Mouse (Mus musculus) bone marrow, adult 2 months (tissue): Measurements from ENCODE around the gene Il2ra. TPM values are rescaled to one million over a fixed set of nuclear protein-coding genes. Genes with fewer than 3 reads are reported as not detected.
A peak's percentile ranks its signal among the peaks of the same experiment; 100 is the strongest.

Experiments used
- H3K27ac ChIP-seq: fragments of 200-500 bp; 2 replicates; pipeline ENCODE4 v1.5.1; 2012; ENCODE audit warnings: low read depth, mild to moderate bottlenecking, control low read depth, inconsistent platforms, low read length; ENCODE audit not compliant: control insufficient read depth, poor library complexity, insufficient read depth
- H3K4me1 ChIP-seq: fragments of 200-500 bp; 2 replicates; pipeline ENCODE4 v1.6.1; 2011; ENCODE audit warnings: low read length; ENCODE audit not compliant: control insufficient read depth, insufficient read depth
- H3K4me3 ChIP-seq: fragments of 200-500 bp; replicated peaks from 2 replicates; pipeline ENCODE3; 2011; ENCODE audit warnings: mild to moderate bottlenecking, low read depth, low read length, control low read depth; ENCODE audit not compliant: control insufficient read depth
- CTCF ChIP-seq: fragments of 200-500 bp; IDR thresholded peaks from 2 replicates; pipeline ENCODE4 v1.5.1; 2011; ENCODE audit warnings: low read length, control low read depth; ENCODE audit not compliant: control insufficient read depth, insufficient read depth
- POLR2A ChIP-seq: fragments of 200-500 bp; IDR thresholded peaks from 2 replicates; pipeline ENCODE4 v1.6.1; 2011; ENCODE audit warnings: low read depth, mild to moderate bottlenecking, control low read depth, low read length, borderline replicate concordance; ENCODE audit not compliant: control insufficient read depth
- WGBS: fragments of 180-500 bp; shearing (Covaris S2); methylation state at CpG from one replicate; pipeline ENCODE4 v1.1.7; 2018; 5-methylcytosine and 5-hydroxymethylcytosine counted together
- polyA plus RNA-seq: library from polyadenylated mRNA; stranded (reverse); fragments of >200 nt; gene quantifications from 2 replicates; pipeline ENCODE4 v1.2.4, GENCODE M21; 2011; ENCODE audit warnings: low replicate concordance; ENCODE audit not compliant: missing spikeins, insufficient read depth, insufficient read length

Il2ra gene
- polyA plus RNA-seq, 1 experiment: 3.9 TPM

GRCm38 (mm10) chr2:11657581-11657980, 15.0 kb downstream of the Il2ra start:
- Histone ChIP-seq H3K4me3 (no peak overlapping the region), H3K4me1 (peaks cover 5% of the 10 kb centered on the region)
- WGBS: 24% methylated on average over 2 of the region's 2 CpGs

GRCm38 (mm10) chr2:11659263-11659662, 16.7 kb downstream of the Il2ra start:
- TF ChIP-seq CTCF (no peak), POLR2A (no peak)
- H3K27ac ChIP-seq: no peak overlapping the region
- 16% methylated on average over 2 of the region's 2 CpGs for WGBS
- H3K4me3 ChIP-seq: no peak overlapping the region
- H3K4me1 ChIP-seq: peaks cover 7% of the 10 kb centered on the region

More at GRCm38 (mm10) chr2:11657581-11657980, 15.0 kb downstream of the Il2ra start:
- TF ChIP-seq CTCF (no peak), POLR2A (no peak)
- no peak overlapping the region for H3K27ac ChIP-seq

GRCm38 (mm10) chr2:11662143-11662906, 19.7 kb downstream of the Il2ra start:
- Histone ChIP-seq H3K4me1 (peaks cover 7% of the 10 kb centered on the region), H3K27ac (peak overlapping the region; percentile 64; the same call in 1 of the 2 replicates), H3K4me3 (no peak overlapping the region)
- no peak for TF ChIP-seq POLR2A
- 45% methylated on average over 6 of the region's 6 CpGs for WGBS

- peak overlapping the region; percentile 25; the same call in 1 of the 2 replicates for H3K27ac ChIP-seq
- WGBS: 92% methylated on average over 1 of the region's 1 CpGs
- TF ChIP-seq POLR2A (no peak), CTCF (no peak)
- H3K4me3 ChIP-seq: no peak overlapping the region
- H3K4me1 ChIP-seq: peaks cover 7% of the 10 kb centered on the region; the same call in 1 of the 2 replicates
Measured at GRCm38 (mm10) chr2:11662907-11663230, 20.3 kb downstream of the Il2ra start.

GRCm38 (mm10) chr2:11663961-11664360, 21.4 kb downstream of the Il2ra start:
- WGBS: 3% methylated on average over 10 of the region's 10 CpGs
- TF ChIP-seq POLR2A (no peak), CTCF (peak; percentile 93)
- Histone ChIP-seq H3K4me1 (peaks cover 3% of the 10 kb centered on the region; the same call in 1 of the 2 replicates), H3K27ac (peak overlapping the region; percentile 85), H3K4me3 (peak overlapping the region; percentile 16)

- no peak overlapping the region for H3K4me3 ChIP-seq
- no peak overlapping the region for H3K27ac ChIP-seq
- 48% methylated on average over 6 of the region's 6 CpGs for WGBS
- TF ChIP-seq POLR2A (no peak), CTCF (peak; percentile 5; the same call in 1 of the 2 replicates)
- H3K4me1 ChIP-seq: peaks cover 3% of the 10 kb centered on the region; the same call in 1 of the 2 replicates
Measured at GRCm38 (mm10) chr2:11664367-11664766, 21.8 kb downstream of the Il2ra start.

- Histone ChIP-seq H3K4me3 (no peak overlapping the region), H3K4me1 (peaks cover 2% of the 10 kb centered on the region; the same call in 1 of the 2 replicates), H3K27ac (no peak overlapping the region)
- WGBS: 79% methylated on average over 4 of the region's 4 CpGs
- TF ChIP-seq POLR2A (no peak), CTCF (no peak)
Measured at GRCm38 (mm10) chr2:11664806-11665205, 22.2 kb downstream of the Il2ra start.

- WGBS: 88% methylated on average over 3 of the region's 3 CpGs
- H3K4me1 ChIP-seq: peaks cover 2% of the 10 kb centered on the region; the same call in 1 of the 2 replicates
- no peak overlapping the region for H3K4me3 ChIP-seq
- H3K27ac ChIP-seq: no peak overlapping the region
- TF ChIP-seq CTCF (no peak), POLR2A (no peak)
Measured at GRCm38 (mm10) chr2:11665326-11665725, 22.7 kb downstream of the Il2ra start.
